Mouse (Mus musculus) embryonic facial prominence, embryonic 10.5 days (tissue): ENCODE measurements at regions not wholly inside any gene's neighbourhood (a gene's known extent, or its start where the extent isn't known, plus 50 kb on each side); places are given as distances from the start of the nearest gene placed in this dataset.
"Not testable (repeated sequence)": the region's sequence is repeated elsewhere in the genome, so short reads cannot be mapped to it uniquely, and the experiment has no call there.

ENCODE experiments used
- DNase-seq: peaks from one replicate; pipeline ENCODE4 v3.0.0-alpha.2; 2017; ENCODE audit warnings: low spot score
- H3K27ac ChIP-seq: fragments of 300-500 bp; sonication (generic); replicated peaks from 2 replicates; pipeline ENCODE4 v1.5.1; 2016; ENCODE audit warnings: mild to moderate bottlenecking
- H3K27me3 ChIP-seq: fragments of 300-500 bp; sonication (generic); replicated peaks from 2 replicates; pipeline ENCODE4 v1.6.1; 2016; ENCODE audit warnings: low read depth, mild to moderate bottlenecking; ENCODE audit not compliant: poor library complexity, severe bottlenecking
- H3K36me3 ChIP-seq: fragments of 300-500 bp; sonication (generic); replicated peaks from 2 replicates; pipeline ENCODE4 v1.6.1; 2016; ENCODE audit warnings: mild to moderate bottlenecking, moderate library complexity
- H3K4me1 ChIP-seq: fragments of 300-500 bp; sonication (generic); 2 replicates; pipeline ENCODE4 v1.6.1; 2016
- H3K4me3 ChIP-seq: fragments of 300-500 bp; sonication (generic); 2 replicates; pipeline ENCODE4 v1.5.1; 2016; ENCODE audit warnings: mild to moderate bottlenecking, moderate library complexity
- H3K9me3 ChIP-seq: fragments of 300-500 bp; sonication (generic); 2 replicates; pipeline ENCODE4 v1.6.1; 2016; ENCODE audit warnings: mild to moderate bottlenecking
- WGBS: fragments of 180-500 bp; shearing (Covaris S2); methylation state at CpG from one replicate; pipeline ENCODE4 v1.1.7; 2016; 5-methylcytosine and 5-hydroxymethylcytosine counted together

DNA sequence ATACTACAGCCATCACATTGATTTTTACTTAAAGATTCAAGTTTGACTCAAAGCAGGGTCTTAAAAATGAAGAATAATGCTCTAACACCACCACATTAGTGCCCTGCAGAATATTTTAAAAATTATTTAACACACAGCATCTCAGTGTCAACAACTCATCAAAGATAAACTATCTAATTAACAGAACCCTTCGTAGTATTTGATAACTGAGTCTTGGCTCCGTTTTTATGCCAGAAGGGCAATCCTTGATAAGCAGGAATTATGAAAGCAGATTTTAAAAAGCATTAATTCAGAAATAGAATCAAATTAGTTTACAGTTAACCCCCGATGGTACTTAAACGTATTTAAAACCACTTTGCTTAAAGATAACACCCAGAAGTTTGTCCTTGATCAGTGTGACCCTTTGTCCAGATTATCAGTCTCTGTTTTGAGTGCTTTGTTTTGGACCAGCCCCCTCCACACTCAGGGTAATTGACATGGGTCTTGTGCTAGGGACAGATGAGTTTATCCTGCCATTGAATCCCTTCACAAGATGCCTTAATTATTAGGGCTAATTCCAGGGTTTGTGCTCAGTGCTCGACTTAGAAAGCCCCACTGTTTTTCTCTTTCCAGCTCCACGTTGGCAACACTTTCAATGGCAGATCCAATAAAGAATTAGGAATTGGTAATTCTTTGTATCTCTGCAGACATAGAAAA is 69.4 kb upstream of the Dph6 start:
- H3K27me3 ChIP-seq, result no peaks in the 10 kb centered on the region
- H3K27ac ChIP-seq, result no peak overlapping the region
- 57% methylated on average over 6 of the region's 6 CpGs for WGBS
- no peaks in the 10 kb centered on the region for H3K9me3 ChIP-seq
- no peaks in the 10 kb centered on the region for H3K36me3 ChIP-seq
- no peaks in the 10 kb centered on the region for H3K4me1 ChIP-seq
- no peak for DNase-seq
- H3K4me3 ChIP-seq, result no peak overlapping the region

DNA sequence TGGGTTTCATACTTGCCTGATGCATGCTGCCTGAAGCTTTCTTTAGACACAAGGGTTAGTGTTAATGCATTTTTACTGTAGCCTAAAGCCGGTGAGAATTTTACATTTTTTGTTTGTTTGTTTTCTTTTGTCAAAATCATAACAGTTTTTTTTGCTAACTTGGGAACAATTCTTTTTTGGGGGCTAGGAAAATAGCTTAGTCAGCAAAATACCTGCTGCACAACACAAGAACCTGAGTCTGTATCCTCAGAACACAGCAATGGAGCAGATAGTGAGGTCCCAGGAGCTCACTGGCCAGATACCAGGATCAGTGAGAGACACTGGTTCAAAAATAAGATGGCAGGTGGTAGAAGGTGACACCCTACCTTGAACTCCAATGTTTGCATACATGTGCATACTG is 72.4 kb upstream of the Dph6 start:
- DNase-seq, result no peak
- H3K4me3 ChIP-seq, result no peak overlapping the region

DNA sequence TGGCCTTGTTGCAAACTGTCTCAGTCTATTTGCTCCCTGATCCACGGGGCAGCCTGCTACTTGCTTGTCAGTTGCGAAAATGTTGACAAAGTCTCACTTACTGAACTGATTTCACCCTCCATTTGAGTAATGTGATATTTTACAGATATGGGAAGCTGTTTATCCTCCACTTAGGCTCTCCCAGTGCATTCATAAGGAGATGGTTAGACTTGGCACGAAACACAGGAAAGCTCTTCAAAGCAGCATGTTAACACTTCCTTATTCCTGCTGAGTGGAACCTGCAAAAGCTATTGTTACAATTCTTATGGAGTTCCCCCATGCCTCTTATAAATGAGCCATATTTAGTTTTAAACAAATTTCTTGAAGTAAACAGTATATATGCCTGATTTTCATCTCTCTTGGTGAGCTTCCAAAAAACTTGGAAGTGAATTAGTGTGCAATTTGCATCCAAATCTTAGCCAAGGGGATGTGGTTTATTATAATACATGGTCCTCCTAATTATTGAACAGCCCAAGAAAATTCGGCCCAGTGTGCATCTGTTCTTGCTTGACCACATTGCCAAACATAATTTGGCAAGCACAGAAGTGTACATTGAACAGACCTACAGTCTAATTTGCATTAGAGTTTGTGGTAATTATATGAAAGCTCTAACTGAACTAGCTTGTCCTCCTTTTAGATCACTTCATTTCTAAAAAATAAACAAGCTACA is 80.3 kb upstream of the Dph6 start:
- H3K9me3 ChIP-seq, result no peaks in the 10 kb centered on the region
- no peak for DNase-seq
- WGBS, result 64% methylated on average over 4 of the region's 4 CpGs

More for the DNA sequence above, 72.4 kb upstream of the Dph6 start:
- Histone ChIP-seq H3K27me3 (no peaks in the 10 kb centered on the region), H3K27ac (no peak overlapping the region), H3K36me3 (no peaks in the 10 kb centered on the region), H3K4me1 (no peaks in the 10 kb centered on the region), H3K9me3 (no peaks in the 10 kb centered on the region)
- 94% methylated on average over 1 of the region's 1 CpGs for whole genome bisulfite sequencing

DNA sequence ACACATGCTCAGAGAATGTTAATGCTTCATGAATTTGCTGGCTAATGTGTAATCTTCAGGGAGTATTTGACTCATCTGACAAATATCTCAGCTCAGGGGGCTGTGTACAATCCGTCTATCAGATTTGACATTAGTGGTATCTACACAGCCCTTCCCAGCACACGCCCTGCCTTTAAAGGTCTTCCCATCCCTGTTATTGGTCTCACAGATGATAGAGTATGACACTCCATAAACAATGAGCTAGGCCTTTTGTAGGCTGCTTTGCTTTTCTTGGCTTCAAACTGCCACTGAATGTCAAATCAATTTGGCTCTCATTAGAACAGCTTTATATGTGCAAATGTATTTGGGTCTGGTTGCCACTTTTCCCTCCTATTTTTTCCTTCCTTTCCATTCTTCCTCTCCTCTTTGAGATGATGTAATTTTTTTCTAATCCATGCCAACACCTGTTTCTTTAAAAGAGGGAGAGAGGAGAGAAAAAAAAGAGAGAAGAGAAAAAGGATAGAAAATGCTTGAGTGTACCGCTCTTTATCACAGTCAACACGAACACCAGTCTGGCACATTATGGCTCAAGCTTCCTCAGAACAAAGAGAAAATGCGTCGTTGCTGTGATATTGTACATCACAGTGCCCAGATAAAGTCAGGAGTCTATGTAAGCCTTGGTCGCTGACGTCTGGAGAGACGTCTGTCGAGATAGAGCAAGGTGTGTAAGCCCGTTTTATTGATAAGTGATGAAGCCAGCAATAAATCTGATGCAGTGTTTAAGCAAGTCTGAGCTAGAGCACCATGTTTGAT is 84.9 kb upstream of the Dph6 start:
- no peak for DNase-seq
- Histone ChIP-seq H3K4me1 (no peaks in the 10 kb centered on the region), H3K27me3 (no peaks in the 10 kb centered on the region), H3K27ac (no peak overlapping the region), H3K36me3 (no peaks in the 10 kb centered on the region), H3K9me3 (no peaks in the 10 kb centered on the region), H3K4me3 (no peak overlapping the region)
- 88% methylated on average over 11 of the region's 11 CpGs for WGBS

More for the DNA sequence above, 80.3 kb upstream of the Dph6 start:
- H3K36me3 ChIP-seq, result no peaks in the 10 kb centered on the region
- H3K4me1 ChIP-seq, result no peaks in the 10 kb centered on the region
- no peaks in the 10 kb centered on the region for H3K27me3 ChIP-seq
- no peak overlapping the region for H3K4me3 ChIP-seq
- no peak overlapping the region for H3K27ac ChIP-seq

DNA sequence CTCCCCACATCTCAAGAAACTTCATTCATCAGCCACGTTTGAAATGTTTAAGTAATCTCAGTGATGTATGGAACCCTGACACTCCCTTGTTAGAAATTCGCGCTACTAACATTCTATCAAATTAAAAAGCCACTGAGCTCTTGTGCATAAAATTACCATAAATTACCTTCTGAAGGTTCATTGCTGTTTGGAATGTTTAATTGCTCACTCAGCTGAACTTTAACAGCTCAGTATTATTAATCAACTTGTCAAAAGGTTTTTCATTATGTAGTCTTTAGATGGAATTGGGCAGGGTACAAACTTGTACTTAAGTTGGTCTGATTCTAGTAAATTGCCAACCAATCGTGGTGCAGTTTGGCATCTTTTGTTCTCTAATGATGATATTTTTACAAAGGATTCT is 108.5 kb upstream of the Dph6 start:
- Histone ChIP-seq H3K27ac (no peak overlapping the region), H3K4me3 (no peak overlapping the region), H3K36me3 (no peaks in the 10 kb centered on the region), H3K9me3 (no peaks in the 10 kb centered on the region), H3K4me1 (no peaks in the 10 kb centered on the region), H3K27me3 (no peaks in the 10 kb centered on the region)
- no peak for DNase-seq
- 79% methylated on average over 4 of the region's 4 CpGs for WGBS

DNA sequence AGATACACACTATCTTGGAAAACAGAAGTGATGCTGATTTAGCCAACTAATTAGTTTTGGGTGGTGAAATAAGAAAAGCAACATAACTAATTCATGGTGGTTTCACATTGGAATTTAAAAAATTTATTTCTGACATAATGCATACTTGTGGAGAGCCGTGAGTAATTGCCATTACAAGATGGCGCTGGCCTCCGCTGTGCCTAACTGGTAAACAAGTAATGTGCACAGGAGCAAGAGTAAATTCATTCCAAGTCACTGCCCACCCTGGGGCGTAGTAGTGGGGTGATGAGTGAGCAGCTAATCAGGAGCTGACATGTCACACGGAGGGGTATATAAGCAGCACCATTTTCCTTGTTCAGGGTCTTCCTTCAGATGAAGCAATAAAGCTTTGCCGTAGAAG is 119.0 kb upstream of the Dph6 start:
- H3K9me3 ChIP-seq, H3K4me1 ChIP-seq, H3K27ac ChIP-seq, H3K36me3 ChIP-seq, H3K4me3 ChIP-seq, H3K27me3 ChIP-seq, DNase-seq: not testable (repeated sequence)
- 91% methylated on average over 6 of the region's 6 CpGs for WGBS

DNA sequence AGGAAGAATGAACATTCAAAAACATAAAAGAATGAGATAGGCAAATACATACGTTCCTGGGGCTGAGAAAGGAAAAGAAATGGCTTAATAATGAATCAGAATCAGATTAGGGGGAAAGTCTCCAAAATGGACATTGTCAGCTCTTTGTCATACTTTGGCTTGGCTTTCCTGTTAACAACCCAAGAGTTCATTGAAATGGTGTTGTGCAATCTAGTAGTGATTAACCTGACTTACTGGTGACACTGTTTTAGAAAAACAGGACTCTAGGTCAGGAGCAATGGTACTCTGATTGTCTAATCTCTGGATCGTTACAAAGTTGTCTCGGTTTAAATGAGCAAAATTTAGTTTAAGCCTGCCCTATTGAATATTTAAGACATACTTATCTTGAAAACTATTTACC is 119.5 kb upstream of the Dph6 start:
- 92% methylated on average over 3 of the region's 3 CpGs for WGBS
- Histone ChIP-seq H3K27me3 (no peaks in the 10 kb centered on the region), H3K4me1 (no peaks in the 10 kb centered on the region), H3K36me3 (no peaks in the 10 kb centered on the region), H3K4me3 (no peak overlapping the region), H3K27ac (no peak overlapping the region), H3K9me3 (no peaks in the 10 kb centered on the region)
- no peak for DNase-seq

DNA sequence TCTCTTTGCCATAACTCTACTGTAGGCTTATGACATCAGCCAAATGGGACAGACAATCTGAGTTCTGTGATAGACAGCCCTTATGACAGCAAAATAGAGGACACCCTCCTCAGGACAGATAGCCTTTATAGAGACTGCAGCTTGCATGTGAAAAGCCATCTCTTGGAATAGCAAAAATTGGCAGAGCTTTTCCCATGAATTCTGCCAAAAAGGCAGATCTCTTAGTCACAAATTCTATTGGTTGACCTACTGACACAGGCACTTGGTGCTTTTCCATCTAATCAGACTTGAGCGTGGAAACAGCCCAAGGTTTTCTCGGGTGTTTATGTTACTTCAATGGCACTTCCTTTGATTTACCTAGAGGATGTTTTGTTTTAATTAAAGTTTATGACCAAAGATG is 120.8 kb upstream of the Dph6 start:
- no peaks in the 10 kb centered on the region for H3K27me3 ChIP-seq
- no peaks in the 10 kb centered on the region for H3K36me3 ChIP-seq
- 57% methylated on average over 2 of the region's 2 CpGs for WGBS
- H3K4me1 ChIP-seq, result no peaks in the 10 kb centered on the region
- no peak overlapping the region for H3K4me3 ChIP-seq
- no peaks in the 10 kb centered on the region for H3K9me3 ChIP-seq
- no peak for DNase-seq
- no peak overlapping the region for H3K27ac ChIP-seq

DNA sequence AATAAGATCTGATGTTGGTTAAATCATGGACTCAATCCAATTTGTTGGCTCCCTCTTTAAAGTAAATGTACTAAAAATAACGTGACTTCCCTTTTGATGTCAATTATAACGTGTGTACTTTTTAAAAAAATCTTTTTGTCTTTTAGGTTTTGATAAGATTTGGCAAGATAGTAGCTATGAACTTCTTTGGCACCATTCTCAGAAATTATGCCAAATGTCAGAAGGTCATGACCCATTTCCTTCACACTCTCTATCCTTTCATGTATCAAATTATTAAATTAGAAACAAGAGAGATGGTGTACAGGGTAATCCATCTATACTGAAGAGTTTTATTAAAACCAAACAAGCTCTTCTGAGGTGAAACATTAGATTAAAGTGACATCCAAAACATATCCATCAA is 121.4 kb upstream of the Dph6 start:
- Histone ChIP-seq H3K9me3 (no peaks in the 10 kb centered on the region), H3K4me3 (no peak overlapping the region), H3K27me3 (no peaks in the 10 kb centered on the region), H3K36me3 (no peaks in the 10 kb centered on the region), H3K4me1 (no peaks in the 10 kb centered on the region), H3K27ac (no peak overlapping the region)
- no peak for DNase-seq
- 74% methylated on average over 2 of the region's 2 CpGs for WGBS

DNA sequence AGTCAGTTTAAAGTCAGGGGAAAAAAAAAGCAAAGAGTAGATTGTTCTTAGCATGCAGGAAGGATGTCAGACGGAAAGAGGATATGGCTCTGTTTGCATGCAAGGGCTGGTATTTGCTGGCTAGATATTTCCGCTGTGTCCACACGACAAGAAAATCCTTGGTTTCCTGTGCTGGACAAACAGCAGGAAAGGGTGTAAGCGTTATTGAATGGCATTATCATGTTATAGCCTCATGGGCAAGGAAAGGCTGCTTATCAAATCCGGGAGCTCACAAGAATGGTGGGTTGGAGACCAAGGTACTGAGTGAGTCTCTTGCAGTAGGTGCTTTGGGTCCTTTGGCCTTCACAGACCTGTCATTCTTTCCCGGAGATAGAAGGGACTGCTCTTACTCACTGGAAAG is 127.7 kb upstream of the Dph6 start:
- no peak for DNase-seq
- H3K36me3 ChIP-seq, result no peaks in the 10 kb centered on the region
- no peak overlapping the region; the same call in 1 of the 2 replicates for H3K27ac ChIP-seq
- no peaks in the 10 kb centered on the region for H3K9me3 ChIP-seq
- H3K4me3 ChIP-seq, result no peak overlapping the region
- no peaks in the 10 kb centered on the region for H3K27me3 ChIP-seq
- 83% methylated on average over 6 of the region's 6 CpGs for WGBS
- peaks cover 5% of the 10 kb centered on the region for H3K4me1 ChIP-seq

DNA sequence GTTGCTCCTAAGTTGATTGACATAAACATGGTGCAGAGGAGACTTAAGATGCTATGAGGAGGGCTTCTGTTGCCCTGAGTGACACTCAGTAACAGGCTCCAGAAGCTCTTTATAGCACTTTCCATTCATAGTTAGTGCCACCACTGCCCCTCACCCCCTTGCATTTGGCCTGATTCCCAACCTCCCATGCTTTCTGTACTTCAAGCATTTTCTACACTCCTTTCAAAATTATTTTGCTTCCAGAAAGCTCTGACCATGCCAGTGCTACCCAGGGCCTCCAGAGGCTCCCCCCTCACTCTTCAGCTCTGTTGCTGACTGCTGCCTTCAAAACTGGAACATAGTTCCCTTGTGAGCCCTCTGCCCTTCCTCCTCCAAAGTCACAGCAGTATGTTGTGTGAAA is 129.4 kb upstream of the Dph6 start:
- no peaks in the 10 kb centered on the region for H3K36me3 ChIP-seq
- DNase-seq, result no peak
- peaks cover 5% of the 10 kb centered on the region for H3K4me1 ChIP-seq
- H3K9me3 ChIP-seq, result no peaks in the 10 kb centered on the region
- peak overlapping the region; percentile 54; the same call in 1 of the 2 replicates for H3K27ac ChIP-seq
- H3K4me3 ChIP-seq, result no peak overlapping the region
- no peaks in the 10 kb centered on the region for H3K27me3 ChIP-seq

DNA sequence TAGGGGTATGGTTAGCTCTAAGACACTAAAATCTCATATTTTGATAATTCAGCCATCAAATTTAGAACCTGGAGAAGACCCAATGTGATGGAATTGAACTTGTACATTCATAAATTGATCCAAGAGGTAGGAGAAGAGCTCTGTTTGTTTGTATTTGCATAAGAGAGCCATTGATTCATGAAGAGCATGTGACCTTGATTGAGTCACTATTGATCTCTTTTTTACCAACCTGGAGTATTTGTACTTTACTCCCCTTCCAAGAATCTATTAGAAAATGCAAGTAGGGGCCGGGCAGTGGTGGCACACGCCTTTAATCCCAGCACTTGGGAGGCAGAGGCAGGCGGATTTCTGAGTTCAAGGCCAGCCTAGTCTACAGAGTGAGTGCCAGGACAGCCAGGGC is 133.5 kb upstream of the Dph6 start:
- Histone ChIP-seq H3K9me3 (no peaks in the 10 kb centered on the region), H3K4me3 (no peak overlapping the region), H3K27me3 (no peaks in the 10 kb centered on the region), H3K36me3 (no peaks in the 10 kb centered on the region), H3K27ac (no peak overlapping the region), H3K4me1 (peaks cover 5% of the 10 kb centered on the region)
- WGBS, result 86% methylated on average over 3 of the region's 3 CpGs
- no peak for DNase-seq
